Mouse (Mus musculus): ENCODE measurements around the gene Ctnnbip1. TPM values are rescaled to one million over a fixed set of nuclear protein-coding genes. Genes with fewer than 3 reads are reported as not detected.

Ctnnbip1 gene
- polyA plus RNA-seq, 1 experiment from 2014 or later, result 84.6 TPM

DNA sequence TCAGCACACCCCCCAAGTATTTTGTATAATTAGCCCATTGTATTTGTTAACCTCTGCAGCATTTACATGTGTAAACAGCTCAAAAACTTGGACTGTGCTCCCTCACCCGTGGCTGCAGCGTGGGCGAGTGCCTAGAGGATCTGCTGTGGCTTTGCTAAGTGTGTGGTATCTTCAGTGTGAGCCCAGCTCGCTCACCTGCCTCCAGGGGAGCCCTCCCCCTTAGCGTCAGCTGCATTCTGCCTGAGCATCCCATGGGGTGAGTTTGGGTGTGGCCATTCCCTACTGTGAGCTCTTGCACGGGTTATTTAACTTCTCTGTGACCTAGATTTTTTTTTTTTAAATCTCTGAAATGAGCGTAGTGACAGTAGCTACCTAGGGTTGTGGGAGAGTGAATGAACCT is 84.2 kb downstream of the Ctnnbip1 start:
- 64% methylated on average over 7 of the region's 7 CpGs for WGBS
- no peak for DNase-seq (ENCODE audit: low spot score)
- Histone ChIP-seq H3K4me2 (ENCODE audit: low read depth, severe bottlenecking) (no peak overlapping the region), H3K27me3 (ENCODE audit: control insufficient read depth, insufficient read depth, low read length) (no peaks in the 10 kb centered on the region), H3K27ac (replicated peaks; ENCODE audit: low read depth, low read length) (no peak overlapping the region), H3K36me3 (ENCODE audit: control insufficient read depth, insufficient read depth, low read length) (no peaks in the 10 kb centered on the region), H3K4me1 (ENCODE audit: control insufficient read depth, insufficient read depth, low read length) (peaks cover 7% of the 10 kb centered on the region), H3K9me3 (ENCODE audit: control insufficient read depth, low read length) (no peaks in the 10 kb centered on the region), H3K4me3 (ENCODE audit: low read depth, low read length) (no peak overlapping the region), H3K9ac (ENCODE audit: low read length) (no peak overlapping the region)
- ATAC-seq (ENCODE audit: insufficient number of reproducible peaks, low FRiP score, low TSS enrichment, low read depth), result no peak

DNA sequence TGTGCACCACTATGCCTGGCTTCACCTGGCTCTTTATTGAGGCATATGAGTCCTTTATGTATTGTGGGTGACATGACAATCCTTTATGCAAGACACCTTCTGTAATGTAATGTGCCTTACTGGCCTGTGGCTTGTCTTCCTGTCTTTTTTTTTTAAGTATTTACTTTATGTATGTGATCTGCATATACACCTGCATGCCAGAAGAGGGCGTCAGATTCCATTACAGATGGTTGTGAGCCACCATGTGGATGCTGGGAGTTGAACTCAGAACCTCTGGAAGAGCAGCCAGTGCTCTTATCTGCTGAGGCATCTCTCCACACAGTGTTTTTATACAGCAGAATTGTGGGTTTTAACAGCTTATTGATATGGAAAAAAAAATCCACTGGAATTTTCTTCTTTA is 85.8 kb downstream of the Ctnnbip1 start:
- H3K27ac ChIP-seq (replicated peaks; ENCODE audit: low read depth, low read length), result no peak overlapping the region
- H3K27me3 ChIP-seq (ENCODE audit: control insufficient read depth, insufficient read depth, low read length), result no peaks in the 10 kb centered on the region
- DNase-seq (ENCODE audit: low spot score) (no peak), ATAC-seq (ENCODE audit: insufficient number of reproducible peaks, low FRiP score, low TSS enrichment, low read depth) (no peak)
- H3K9me3 ChIP-seq (ENCODE audit: control insufficient read depth, low read length), result no peaks in the 10 kb centered on the region
- no peak overlapping the region for H3K9ac ChIP-seq (ENCODE audit: low read length)
- WGBS, result 74% methylated on average over 1 of the region's 1 CpGs
- no peaks in the 10 kb centered on the region for H3K36me3 ChIP-seq (ENCODE audit: control insufficient read depth, insufficient read depth, low read length)
- no peak overlapping the region for H3K4me2 ChIP-seq (ENCODE audit: low read depth, severe bottlenecking)
- peaks cover 15% of the 10 kb centered on the region for H3K4me1 ChIP-seq (ENCODE audit: control insufficient read depth, insufficient read depth, low read length)
- H3K4me3 ChIP-seq (ENCODE audit: low read depth, low read length), result no peak overlapping the region

DNA sequence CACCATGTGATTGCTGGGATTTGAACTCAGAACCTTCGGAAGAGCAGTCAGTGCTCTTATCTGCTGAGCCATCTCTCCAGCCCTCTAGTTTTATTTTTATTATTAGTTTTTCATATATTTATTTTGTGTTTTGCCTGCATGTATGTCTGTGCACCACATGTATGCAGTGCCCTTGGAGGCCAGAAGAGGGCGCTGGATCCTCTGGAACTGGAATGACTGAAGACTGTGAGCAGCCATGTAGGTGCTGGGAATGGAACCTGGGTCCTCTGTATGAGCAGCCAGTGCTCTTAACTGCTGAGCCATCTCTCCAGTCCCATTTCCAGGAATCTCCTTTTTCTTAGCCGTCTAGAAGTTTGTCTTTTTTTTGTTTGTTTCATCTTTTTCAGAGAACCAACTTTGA is 86.5 kb downstream of the Ctnnbip1 start:
- 71% methylated on average over 3 of the region's 3 CpGs for WGBS
- Histone ChIP-seq H3K9ac (ENCODE audit: low read length) (no peak overlapping the region), H3K27ac (replicated peaks; ENCODE audit: low read depth, low read length) (no peak overlapping the region), H3K9me3 (ENCODE audit: control insufficient read depth, low read length) (no peaks in the 10 kb centered on the region), H3K4me1 (ENCODE audit: control insufficient read depth, insufficient read depth, low read length) (peaks cover 18% of the 10 kb centered on the region), H3K4me2 (ENCODE audit: low read depth, severe bottlenecking) (no peak overlapping the region), H3K27me3 (ENCODE audit: control insufficient read depth, insufficient read depth, low read length) (no peaks in the 10 kb centered on the region), H3K36me3 (ENCODE audit: control insufficient read depth, insufficient read depth, low read length) (no peaks in the 10 kb centered on the region), H3K4me3 (ENCODE audit: low read depth, low read length) (no peak overlapping the region)
- DNase-seq (ENCODE audit: low spot score) (no peak), ATAC-seq (ENCODE audit: insufficient number of reproducible peaks, low FRiP score, low TSS enrichment, low read depth) (no peak)

DNA sequence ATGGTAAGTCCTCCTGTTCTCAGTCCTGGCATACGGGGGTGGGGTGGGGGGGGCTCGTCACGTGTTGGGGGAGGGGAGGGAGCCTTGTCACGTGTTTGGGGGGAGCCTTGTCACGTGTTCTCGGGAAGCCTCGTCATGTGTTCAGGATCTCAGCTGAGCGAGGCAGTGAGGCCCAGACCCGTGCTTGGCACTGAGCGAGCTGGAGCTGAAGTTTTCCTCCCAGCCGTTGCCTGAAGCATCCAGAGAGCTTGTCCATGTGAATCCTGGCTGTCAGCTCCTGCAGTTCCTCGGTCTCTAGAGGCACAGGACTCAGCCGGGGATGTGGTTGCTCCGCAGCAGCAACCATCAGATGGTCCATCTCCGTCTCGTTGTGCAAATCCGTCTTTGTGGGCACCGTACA is 88.0 kb downstream of the Ctnnbip1 start:
- Histone ChIP-seq H3K9ac (ENCODE audit: low read length) (no peak overlapping the region), H3K4me2 (ENCODE audit: low read depth, severe bottlenecking) (no peak overlapping the region), H3K27me3 (ENCODE audit: control insufficient read depth, insufficient read depth, low read length) (no peaks in the 10 kb centered on the region), H3K27ac (replicated peaks; ENCODE audit: low read depth, low read length) (no peak overlapping the region), H3K36me3 (ENCODE audit: control insufficient read depth, insufficient read depth, low read length) (no peaks in the 10 kb centered on the region), H3K4me3 (ENCODE audit: low read depth, low read length) (no peak overlapping the region), H3K4me1 (ENCODE audit: control insufficient read depth, insufficient read depth, low read length) (peaks cover 17% of the 10 kb centered on the region), H3K9me3 (ENCODE audit: control insufficient read depth, low read length) (no peaks in the 10 kb centered on the region)
- ATAC-seq (ENCODE audit: insufficient number of reproducible peaks, low FRiP score, low TSS enrichment, low read depth) (no peak), DNase-seq (ENCODE audit: low spot score) (no peak)
- WGBS, result 80% methylated on average over 18 of the region's 18 CpGs

DNA sequence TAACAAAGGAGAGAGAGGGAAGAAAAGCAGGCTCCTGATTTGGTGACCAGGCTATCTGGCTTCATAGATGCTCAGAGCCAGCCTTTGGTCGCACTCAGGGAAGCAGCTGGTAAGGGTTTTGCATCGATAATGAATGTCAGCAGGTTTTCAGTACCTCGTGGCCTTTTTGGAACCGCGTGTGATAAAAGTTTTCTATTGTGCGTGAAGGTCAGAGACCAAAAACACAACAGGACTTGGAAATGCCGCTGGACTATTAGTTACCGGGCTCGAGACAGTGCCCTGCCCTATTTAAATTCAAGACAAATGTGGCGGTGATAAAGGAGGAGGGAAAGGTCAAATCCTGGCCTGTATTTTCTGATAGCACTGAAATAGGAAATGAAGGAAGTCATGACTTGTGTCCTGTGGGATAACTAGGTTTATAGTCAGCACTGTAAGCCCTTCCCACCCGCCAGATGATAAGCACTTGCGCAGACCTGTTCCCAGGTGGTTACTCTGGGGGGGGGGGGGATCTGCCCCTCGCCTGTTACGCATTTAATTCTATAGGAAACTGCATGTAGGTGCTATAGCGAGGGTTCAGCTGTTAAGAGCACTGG is 88.8 kb downstream of the Ctnnbip1 start:
- H3K36me3 ChIP-seq (ENCODE audit: control insufficient read depth, insufficient read depth, low read length), result no peaks in the 10 kb centered on the region
- ATAC-seq (ENCODE audit: insufficient number of reproducible peaks, low FRiP score, low TSS enrichment, low read depth) (no peak), DNase-seq (ENCODE audit: low spot score) (no peak)
- no peak overlapping the region for H3K27ac ChIP-seq (replicated peaks; ENCODE audit: low read depth, low read length)
- no peak overlapping the region for H3K4me3 ChIP-seq (ENCODE audit: low read depth, low read length)
- peaks cover 11% of the 10 kb centered on the region for H3K4me1 ChIP-seq (ENCODE audit: control insufficient read depth, insufficient read depth, low read length)
- no peak overlapping the region for H3K9ac ChIP-seq (ENCODE audit: low read length)
- no peaks in the 10 kb centered on the region for H3K9me3 ChIP-seq (ENCODE audit: control insufficient read depth, low read length)
- no peaks in the 10 kb centered on the region for H3K27me3 ChIP-seq (ENCODE audit: control insufficient read depth, insufficient read depth, low read length)
- no peak overlapping the region for H3K4me2 ChIP-seq (ENCODE audit: low read depth, severe bottlenecking)
- 59% methylated on average over 15 of the region's 15 CpGs for WGBS

DNA sequence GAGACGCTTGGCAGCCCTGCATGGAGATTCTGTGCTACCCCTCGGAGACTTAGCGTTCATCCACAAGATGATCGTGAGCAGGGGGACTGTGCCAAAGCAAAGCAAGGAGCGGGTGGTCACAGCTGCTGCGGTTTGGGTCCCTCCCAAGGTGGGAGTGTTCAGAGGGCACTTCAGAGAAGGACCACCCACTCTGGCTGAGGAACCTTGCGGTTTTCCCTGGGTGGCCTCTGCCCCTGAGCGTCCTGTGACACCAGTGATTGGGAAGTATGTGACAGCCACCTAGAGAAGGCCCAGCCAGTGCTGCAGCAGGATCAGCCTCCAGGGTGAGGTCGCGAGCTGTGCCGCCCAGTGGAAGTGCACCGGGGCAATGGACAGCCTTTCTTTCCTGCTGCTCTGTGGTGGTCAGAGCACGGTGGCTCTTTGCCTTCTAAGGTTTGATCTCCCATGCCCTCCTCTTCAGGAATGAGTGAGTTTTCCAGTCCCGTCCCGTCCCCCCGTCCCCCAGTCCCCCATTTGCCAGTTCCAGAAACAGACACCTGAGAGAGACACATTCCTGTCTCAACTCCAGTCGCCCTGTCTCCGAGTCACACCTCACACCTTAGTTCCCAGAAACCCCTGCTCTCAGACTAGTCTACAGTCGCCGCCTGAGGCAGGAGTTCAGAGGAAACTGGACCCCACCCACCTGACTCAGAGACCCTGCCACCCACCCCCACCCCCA is 89.7 kb downstream of the Ctnnbip1 start:
- Histone ChIP-seq H3K9me3 (ENCODE audit: control insufficient read depth, low read length) (no peaks in the 10 kb centered on the region), H3K4me2 (ENCODE audit: low read depth, severe bottlenecking) (no peak overlapping the region), H3K27me3 (ENCODE audit: control insufficient read depth, insufficient read depth, low read length) (no peaks in the 10 kb centered on the region), H3K4me3 (ENCODE audit: low read depth, low read length) (no peak overlapping the region), H3K36me3 (ENCODE audit: control insufficient read depth, insufficient read depth, low read length) (no peaks in the 10 kb centered on the region), H3K9ac (ENCODE audit: low read length) (no peak overlapping the region), H3K4me1 (ENCODE audit: control insufficient read depth, insufficient read depth, low read length) (peaks cover 11% of the 10 kb centered on the region), H3K27ac (replicated peaks; ENCODE audit: low read depth, low read length) (no peak overlapping the region)
- ATAC-seq (ENCODE audit: insufficient number of reproducible peaks, low FRiP score, low TSS enrichment, low read depth) (no peak), DNase-seq (ENCODE audit: low spot score) (no peak)
- WGBS, result 50% methylated on average over 20 of the region's 20 CpGs

DNA sequence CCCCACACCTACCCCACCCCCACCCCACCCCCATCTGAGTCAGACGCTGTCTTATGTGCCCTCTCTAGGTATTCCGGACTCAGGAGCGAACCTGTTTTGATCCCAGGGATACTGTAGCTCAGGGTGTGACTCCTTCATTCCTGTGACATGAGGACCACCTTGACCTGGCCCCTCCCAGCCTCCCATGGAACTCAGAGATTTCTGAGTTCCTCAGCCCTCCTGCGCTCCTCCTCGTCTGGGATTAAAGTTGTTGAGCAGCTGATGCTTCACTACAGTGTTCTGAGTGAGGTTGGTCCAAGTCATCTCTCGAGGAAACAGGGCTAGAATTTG is 90.2 kb downstream of the Ctnnbip1 start:
- 85% methylated on average over 6 of the region's 6 CpGs for WGBS
- H3K9ac ChIP-seq (ENCODE audit: low read length), result no peak overlapping the region
- H3K4me2 ChIP-seq (ENCODE audit: low read depth, severe bottlenecking), result no peak overlapping the region
- H3K27me3 ChIP-seq (ENCODE audit: control insufficient read depth, insufficient read depth, low read length), result no peaks in the 10 kb centered on the region
- H3K27ac ChIP-seq (replicated peaks; ENCODE audit: low read depth, low read length), result no peak overlapping the region
- H3K4me1 ChIP-seq (ENCODE audit: control insufficient read depth, insufficient read depth, low read length), result peaks cover 11% of the 10 kb centered on the region
- DNase-seq (ENCODE audit: low spot score) (no peak), ATAC-seq (ENCODE audit: insufficient number of reproducible peaks, low FRiP score, low TSS enrichment, low read depth) (no peak)
- H3K4me3 ChIP-seq (ENCODE audit: low read depth, low read length), result no peak overlapping the region
- H3K9me3 ChIP-seq (ENCODE audit: control insufficient read depth, low read length), result no peaks in the 10 kb centered on the region
- H3K36me3 ChIP-seq (ENCODE audit: control insufficient read depth, insufficient read depth, low read length), result no peaks in the 10 kb centered on the region

DNA sequence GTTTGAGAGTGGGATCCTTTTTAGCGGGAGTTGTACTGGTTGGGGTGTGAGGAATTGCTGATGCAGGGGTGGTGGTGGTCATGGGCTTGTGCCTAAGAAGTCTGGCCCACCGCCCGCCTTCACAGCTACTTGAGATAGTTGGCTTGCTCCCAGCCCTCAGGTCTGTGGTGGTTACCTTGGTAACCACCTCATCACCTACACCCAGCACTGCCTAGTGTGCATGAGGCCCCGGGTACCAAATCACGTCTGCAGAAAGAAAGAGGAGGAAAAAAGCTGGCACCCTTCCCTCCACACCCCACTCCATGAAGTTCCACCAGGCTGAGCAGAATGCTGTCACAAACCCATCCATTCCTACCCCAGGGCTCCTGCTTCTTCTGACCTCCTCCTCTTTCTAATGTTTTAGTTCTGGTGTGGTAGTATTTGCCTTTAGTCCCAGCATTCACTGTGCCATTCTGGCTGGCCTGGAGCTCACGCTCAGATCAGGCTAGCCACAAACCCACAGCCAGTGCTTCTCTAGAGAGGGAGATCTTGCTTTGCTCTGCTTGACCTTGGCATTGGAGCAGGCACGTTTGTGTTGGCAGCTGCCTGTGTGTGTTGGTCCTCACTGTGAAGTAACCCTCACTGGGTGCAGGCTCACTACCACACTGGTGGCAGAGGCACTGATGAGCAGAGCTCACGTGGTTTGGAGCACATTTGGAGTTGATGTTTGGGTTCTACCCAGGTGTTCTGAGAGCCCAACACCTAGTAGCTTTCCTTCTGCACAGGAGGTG is 91.4 kb downstream of the Ctnnbip1 start:
- Histone ChIP-seq H3K27me3 (ENCODE audit: control insufficient read depth, insufficient read depth, low read length) (no peaks in the 10 kb centered on the region), H3K36me3 (ENCODE audit: control insufficient read depth, insufficient read depth, low read length) (no peaks in the 10 kb centered on the region), H3K4me1 (ENCODE audit: control insufficient read depth, insufficient read depth, low read length) (peaks cover 13% of the 10 kb centered on the region), H3K27ac (replicated peaks; ENCODE audit: low read depth, low read length) (no peak overlapping the region), H3K9me3 (ENCODE audit: control insufficient read depth, low read length) (no peaks in the 10 kb centered on the region), H3K4me3 (ENCODE audit: low read depth, low read length) (no peak overlapping the region), H3K4me2 (ENCODE audit: low read depth, severe bottlenecking) (no peak overlapping the region), H3K9ac (ENCODE audit: low read length) (no peak overlapping the region)
- WGBS, result 72% methylated on average over 8 of the region's 8 CpGs
- no peak for DNase-seq (ENCODE audit: low spot score)
- ATAC-seq (ENCODE audit: insufficient number of reproducible peaks, low FRiP score, low TSS enrichment, low read depth), result no peak
